Mouse (Mus musculus): ENCODE data around the gene Copg1. TPM values are rescaled to one million over a fixed set of nuclear protein-coding genes. Genes with fewer than 3 reads are reported as not detected.

The Copg1 gene
- total and polyA plus RNA-seq, 3 experiments = 29.5 to 41.0 (median 40.3) TPM

- Histone ChIP-seq H3K4me1 (ENCODE audit: control insufficient read depth, insufficient read depth, low read length) (peaks cover 7% of the 10 kb centered on the region), H3K27me3 (ENCODE audit: control insufficient read depth, insufficient read depth, low read length) (no peaks in the 10 kb centered on the region), H3K4me3 (no peak overlapping the region), H3K27ac (peak overlapping the region; percentile 74), H3K36me3 (ENCODE audit: control insufficient read depth, insufficient read depth, low read length) (no peaks in the 10 kb centered on the region), H3K9ac (ENCODE audit: low read depth, low read length) (no peak overlapping the region), H3K79me2 (replicated peaks; ENCODE audit: control insufficient read depth, insufficient read depth, low read length) (no peaks in the 10 kb centered on the region)
- TF ChIP-seq POLR2A (IDR thresholded peaks at IDR 0.05; ENCODE audit: insufficient read depth, low read depth, low read length) (peak; percentile 17; the same call in 1 of the 2 replicates), EP300 (IDR thresholded peaks at IDR 0.05; ENCODE audit: insufficient read depth, low read depth, low read length) (no peak), CTCF (IDR thresholded peaks at IDR 0.05) (no peak)
- intact Hi-C loops (cut with DNase I) = no loop called here
- 55% methylated on average over 13 of the region's 13 CpGs for WGBS
- DNase-seq = peak; percentile 63 to 68
These were observed 11.5 kb upstream of the Copg1 start for GRCm38 (mm10) chr6:87876068-87876643.

- H3K9ac ChIP-seq (ENCODE audit: low read depth, low read length) = no peak overlapping the region
These were observed 8.6 kb upstream of the Copg1 start for GRCm38 (mm10) chr6:87879010-87879409.

GRCm38 (mm10) chr6:87879628-87880027, 8.0 kb upstream of the Copg1 start:
- TF ChIP-seq CTCF (IDR thresholded peaks at IDR 0.05) (no peak), EP300 (IDR thresholded peaks at IDR 0.05; ENCODE audit: insufficient read depth, low read depth, low read length) (no peak), POLR2A (IDR thresholded peaks at IDR 0.05; ENCODE audit: insufficient read depth, low read depth, low read length) (no peak)
- intact Hi-C loops (cut with DNase I) = no loop called here
- no peaks in the 10 kb centered on the region for H3K27me3 ChIP-seq (ENCODE audit: control insufficient read depth, insufficient read depth, low read length)
- no peak overlapping the region for H3K27ac ChIP-seq
- H3K4me1 ChIP-seq (ENCODE audit: control insufficient read depth, insufficient read depth, low read length) = peaks cover 7% of the 10 kb centered on the region
- H3K9ac ChIP-seq (ENCODE audit: low read depth, low read length) = no peak overlapping the region
- H3K79me2 ChIP-seq (replicated peaks; ENCODE audit: control insufficient read depth, insufficient read depth, low read length) = no peaks in the 10 kb centered on the region
- H3K4me3 ChIP-seq = no peak overlapping the region
- no peaks in the 10 kb centered on the region for H3K36me3 ChIP-seq (ENCODE audit: control insufficient read depth, insufficient read depth, low read length)
- no peak for DNase-seq
- 69% methylated on average over 3 of the region's 3 CpGs for WGBS

More at GRCm38 (mm10) chr6:87879010-87879409, 8.6 kb upstream of the Copg1 start:
- Histone ChIP-seq H3K4me3 (no peak overlapping the region), H3K27me3 (ENCODE audit: control insufficient read depth, insufficient read depth, low read length) (no peaks in the 10 kb centered on the region), H3K27ac (no peak overlapping the region), H3K4me1 (ENCODE audit: control insufficient read depth, insufficient read depth, low read length) (peaks cover 7% of the 10 kb centered on the region), H3K36me3 (ENCODE audit: control insufficient read depth, insufficient read depth, low read length) (no peaks in the 10 kb centered on the region), H3K79me2 (replicated peaks; ENCODE audit: control insufficient read depth, insufficient read depth, low read length) (no peaks in the 10 kb centered on the region)
- DNase-seq = no peak
- intact Hi-C loops (cut with DNase I) = no loop called here
- TF ChIP-seq POLR2A (IDR thresholded peaks at IDR 0.05; ENCODE audit: insufficient read depth, low read depth, low read length) = no peak
- TF ChIP-seq CTCF (IDR thresholded peaks at IDR 0.05) = no peak
- 58% methylated on average over 4 of the region's 4 CpGs for WGBS

- Histone ChIP-seq H3K4me3 (no peak overlapping the region), H3K27me3 (ENCODE audit: control insufficient read depth, insufficient read depth, low read length) (no peaks in the 10 kb centered on the region), H3K4me1 (ENCODE audit: control insufficient read depth, insufficient read depth, low read length) (no peaks in the 10 kb centered on the region), H3K36me3 (ENCODE audit: control insufficient read depth, insufficient read depth, low read length) (no peaks in the 10 kb centered on the region), H3K9ac (ENCODE audit: low read depth, low read length) (no peak overlapping the region), H3K79me2 (replicated peaks; ENCODE audit: control insufficient read depth, insufficient read depth, low read length) (no peaks in the 10 kb centered on the region), H3K27ac (no peak overlapping the region)
- no peak for DNase-seq
- WGBS = 71% methylated on average over 3 of the region's 3 CpGs
- TF ChIP-seq POLR2A (IDR thresholded peaks at IDR 0.05; ENCODE audit: insufficient read depth, low read depth, low read length) (no peak), EP300 (IDR thresholded peaks at IDR 0.05; ENCODE audit: insufficient read depth, low read depth, low read length) (no peak), CTCF (IDR thresholded peaks at IDR 0.05) (no peak)
- intact Hi-C loops (cut with DNase I) = no loop called here
These were observed 5.4 kb upstream of the Copg1 start for GRCm38 (mm10) chr6:87882221-87882620.

- TF ChIP-seq POLR2A (IDR thresholded peaks at IDR 0.05; ENCODE audit: insufficient read depth, low read depth, low read length) (no peak), CTCF (IDR thresholded peaks at IDR 0.05) (no peak), EP300 (IDR thresholded peaks at IDR 0.05; ENCODE audit: insufficient read depth, low read depth, low read length) (no peak)
- no peak for DNase-seq
These were observed 4.8 kb upstream of the Copg1 start for GRCm38 (mm10) chr6:87882816-87883215.

GRCm38 (mm10) chr6:87886721-87887120, 893 bp upstream of the Copg1 start:
- Histone ChIP-seq H3K9ac (ENCODE audit: low read depth, low read length) (no peak overlapping the region), H3K4me3 (no peak overlapping the region), H3K36me3 (ENCODE audit: control insufficient read depth, insufficient read depth, low read length) (no peaks in the 10 kb centered on the region), H3K27me3 (ENCODE audit: control insufficient read depth, insufficient read depth, low read length) (no peaks in the 10 kb centered on the region), H3K79me2 (replicated peaks; ENCODE audit: control insufficient read depth, insufficient read depth, low read length) (no peaks in the 10 kb centered on the region), H3K27ac (no peak overlapping the region), H3K4me1 (ENCODE audit: control insufficient read depth, insufficient read depth, low read length) (peaks cover 2% of the 10 kb centered on the region)
- TF ChIP-seq EP300 (IDR thresholded peaks at IDR 0.05; ENCODE audit: insufficient read depth, low read depth, low read length) (no peak), CTCF (IDR thresholded peaks at IDR 0.05) (no peak), POLR2A (IDR thresholded peaks at IDR 0.05; ENCODE audit: insufficient read depth, low read depth, low read length) (no peak)
- intact Hi-C loops (cut with DNase I) = loop anchor here (1.0 to 5.0 kb wide), 6 partner anchors 17 to 221 kb away; partner anchors contain the start of gene Cnbp
- DNase-seq = no peak
- 94% methylated on average over 1 of the region's 1 CpGs for WGBS

More at GRCm38 (mm10) chr6:87882816-87883215, 4.8 kb upstream of the Copg1 start:
- H3K79me2 ChIP-seq (replicated peaks; ENCODE audit: control insufficient read depth, insufficient read depth, low read length) = no peaks in the 10 kb centered on the region
- WGBS = 45% methylated on average over 4 of the region's 4 CpGs
- H3K9ac ChIP-seq (ENCODE audit: low read depth, low read length) = no peak overlapping the region
- H3K27me3 ChIP-seq (ENCODE audit: control insufficient read depth, insufficient read depth, low read length) = no peaks in the 10 kb centered on the region
- no peak overlapping the region for H3K4me3 ChIP-seq
- H3K27ac ChIP-seq = no peak overlapping the region
- H3K4me1 ChIP-seq (ENCODE audit: control insufficient read depth, insufficient read depth, low read length) = no peaks in the 10 kb centered on the region
- no peaks in the 10 kb centered on the region for H3K36me3 ChIP-seq (ENCODE audit: control insufficient read depth, insufficient read depth, low read length)
- intact Hi-C loops (cut with DNase I) = no loop called here
